Mouse (Mus musculus) kidney, postnatal 36 days (tissue): ENCODE data around the gene Slc5a11.

Experiments used
- DNase-seq, 2 experiments: peaks; one replicate each; pipeline ENCODE4 v3.0.0; 2021 to 2022; ENCODE audit warnings: mixed read lengths in 2 of 2

Slc5a11 gene

GRCm38 (mm10) chr7:123287903-123288302 is 73.3 kb downstream of the Slc5a11 start:
- DNase-seq = no peak

GRCm38 (mm10) chr7:123289176-123289575 is 74.6 kb downstream of the Slc5a11 start:
- DNase-seq = no peak

- DNase-seq = no peak
These were observed 77.4 kb downstream of the Slc5a11 start for GRCm38 (mm10) chr7:123291942-123292341.

GRCm38 (mm10) chr7:123293898-123294297 is 79.3 kb downstream of the Slc5a11 start:
- no peak for DNase-seq

GRCm38 (mm10) chr7:123295423-123295822 is 80.8 kb downstream of the Slc5a11 start:
- DNase-seq = no peak

- no peak for DNase-seq
These were observed 81.5 kb downstream of the Slc5a11 start for GRCm38 (mm10) chr7:123296097-123296496.

- peak; percentile 29 to 36 for DNase-seq
These were observed 83.6 kb downstream of the Slc5a11 start for GRCm38 (mm10) chr7:123298225-123298624.

GRCm38 (mm10) chr7:123300258-123300657 is 85.7 kb downstream of the Slc5a11 start:
- no peak for DNase-seq

GRCm38 (mm10) chr7:123305397-123305796 is 90.8 kb downstream of the Slc5a11 start:
- no peak for DNase-seq

- no peak for DNase-seq
These were observed 92.7 kb downstream of the Slc5a11 start for GRCm38 (mm10) chr7:123307236-123307635.

- no peak for DNase-seq
These were observed 93.4 kb downstream of the Slc5a11 start for GRCm38 (mm10) chr7:123307887-123308558.

- no peak for DNase-seq
These were observed 97.3 kb downstream of the Slc5a11 start for GRCm38 (mm10) chr7:123311836-123312235.

GRCm38 (mm10) chr7:123312738-123313137 is 98.2 kb downstream of the Slc5a11 start:
- no peak for DNase-seq

- no peak for DNase-seq
These were observed 108.0 kb downstream of the Slc5a11 start for GRCm38 (mm10) chr7:123322452-123323121.
